Mouse (Mus musculus) adrenal gland, postnatal 25 days (tissue): ENCODE data around the gene Fxyd5. TPM values are rescaled to one million over a fixed set of nuclear protein-coding genes. Genes with fewer than 3 reads are reported as not detected.

Experiments
- DNase-seq: peaks from one replicate; pipeline ENCODE4 v3.0.0; 2021; ENCODE audit warnings: mixed read lengths
- total RNA-seq: library from RNA; stranded (reverse); gene quantifications from 2 replicates; pipeline ENCODE4 v1.2.3, GENCODE M21; 2021

The Fxyd5 gene
- total RNA-seq, 1 experiment from 2014 or later: 36.5 TPM

DNA sequence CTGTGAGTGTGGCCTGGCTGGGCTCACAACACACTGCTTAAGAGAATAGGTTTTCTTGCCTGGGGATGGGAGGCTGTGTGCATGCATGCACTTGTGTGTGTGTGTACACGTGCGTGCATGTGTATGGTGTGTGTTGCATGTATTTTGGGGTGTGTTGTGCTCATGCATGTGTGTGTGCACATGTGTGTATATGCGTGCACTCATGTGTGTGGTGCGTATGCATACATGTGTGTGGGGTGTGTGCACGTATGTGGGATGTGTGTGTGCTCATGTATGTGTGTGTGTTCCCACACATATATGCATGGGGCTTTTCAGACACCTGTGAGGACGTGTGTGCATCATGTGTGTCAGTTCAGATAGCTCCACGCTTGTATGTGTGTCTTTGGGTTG lies 18.3 kb upstream of the Fxyd5 start:
- no peak for DNase-seq

DNA sequence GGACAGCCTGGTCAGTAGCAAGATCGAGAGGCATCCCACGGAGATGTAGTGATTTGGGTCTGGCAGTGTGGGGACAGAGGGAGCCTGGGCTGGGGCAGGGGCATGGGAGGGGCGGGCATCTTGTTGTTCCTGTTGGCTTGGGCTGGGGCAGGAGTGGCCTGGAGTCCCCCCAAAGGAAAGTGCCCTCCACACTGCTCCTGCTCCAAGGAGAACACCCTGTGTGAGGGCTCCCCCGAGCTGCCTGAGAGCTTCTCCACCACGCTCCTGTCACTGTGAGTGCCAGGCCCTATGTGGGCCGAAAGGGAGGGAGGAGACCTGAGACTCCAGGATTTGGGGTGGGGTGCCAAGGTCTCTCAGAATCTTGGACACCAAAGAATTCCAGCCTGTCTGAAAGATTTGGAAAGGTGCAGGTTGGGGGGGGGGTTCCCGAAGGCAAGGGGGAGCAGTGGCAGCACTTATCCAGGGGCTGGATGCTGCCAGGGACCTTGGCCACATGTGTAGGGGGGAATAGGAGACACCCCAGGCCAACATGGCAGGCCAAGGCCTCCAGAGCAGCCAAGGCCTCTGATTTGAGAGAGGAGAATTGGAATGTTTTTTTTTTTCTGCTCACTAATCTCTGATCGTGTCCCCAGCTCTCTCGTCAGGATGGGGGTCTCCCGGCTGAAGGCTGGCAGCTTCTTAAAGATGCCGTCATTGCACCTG lies 17.8 kb upstream of the Fxyd5 start:
- DNase-seq: no peak

DNA sequence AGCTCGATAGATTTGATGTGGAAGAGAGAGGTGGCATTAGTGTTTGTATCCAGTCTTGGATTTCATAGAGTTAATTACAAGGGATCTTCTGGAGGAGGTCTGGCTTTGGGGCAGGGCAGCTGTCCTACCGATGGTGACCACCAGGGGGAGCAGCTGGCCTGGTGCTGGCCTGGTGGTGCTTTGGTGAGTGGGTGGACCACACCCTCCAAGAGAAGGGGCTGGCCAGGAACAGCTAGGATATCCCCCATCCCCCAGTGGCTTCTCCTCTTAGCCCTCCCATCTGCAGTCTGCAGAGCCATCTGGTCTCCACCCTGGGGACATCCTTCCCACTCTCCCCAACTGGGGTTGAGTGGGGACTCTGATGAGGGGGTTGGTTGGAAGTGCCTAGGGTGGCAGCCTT lies 16.8 kb upstream of the Fxyd5 start, which contains the start of gene Lgi4:
Gene Lgi4, plus strand, starts transcription at position 235 of the 400 bp plus-strand sequence.
- DNase-seq: peak; percentile 83

DNA sequence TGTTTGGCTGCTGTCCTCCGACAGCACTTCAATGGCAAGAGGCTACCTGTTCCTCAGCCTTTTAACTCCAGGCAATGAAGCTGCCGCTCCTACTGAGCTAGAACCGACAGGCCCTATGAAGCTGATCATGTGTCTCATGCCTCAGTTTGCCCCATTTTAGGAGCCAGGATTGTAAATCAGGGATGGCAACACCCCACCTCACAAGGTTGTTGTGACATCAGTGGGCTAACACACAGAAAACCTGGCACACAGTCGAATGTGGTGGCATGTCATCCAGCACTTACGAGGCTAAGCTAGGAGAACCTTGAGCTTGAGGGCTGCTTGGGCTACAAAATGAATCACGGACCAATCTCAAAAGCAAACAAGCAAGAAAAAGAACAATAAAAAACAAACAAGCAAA lies 15.9 kb upstream of the Fxyd5 start:
- DNase-seq: no peak

DNA sequence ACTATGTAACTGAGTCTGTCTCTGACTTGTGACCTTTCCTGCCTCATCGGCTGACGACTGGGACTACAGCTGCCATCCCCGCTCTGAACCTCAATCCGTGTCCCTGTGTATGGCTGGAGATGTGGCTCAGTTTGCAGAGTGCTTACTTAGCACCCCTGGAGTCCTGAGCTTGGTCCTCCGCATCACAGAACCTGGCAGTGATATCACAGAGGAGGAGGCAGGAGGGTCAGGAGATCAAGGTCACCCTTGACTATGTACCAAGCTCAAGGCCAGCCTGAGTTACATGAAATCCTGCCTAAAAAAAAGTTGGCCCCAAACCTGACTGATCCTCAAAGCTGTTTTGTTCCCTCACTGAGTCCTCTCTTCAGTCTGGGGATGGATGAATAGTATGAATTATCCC lies 15.4 kb upstream of the Fxyd5 start:
- DNase-seq: no peak

DNA sequence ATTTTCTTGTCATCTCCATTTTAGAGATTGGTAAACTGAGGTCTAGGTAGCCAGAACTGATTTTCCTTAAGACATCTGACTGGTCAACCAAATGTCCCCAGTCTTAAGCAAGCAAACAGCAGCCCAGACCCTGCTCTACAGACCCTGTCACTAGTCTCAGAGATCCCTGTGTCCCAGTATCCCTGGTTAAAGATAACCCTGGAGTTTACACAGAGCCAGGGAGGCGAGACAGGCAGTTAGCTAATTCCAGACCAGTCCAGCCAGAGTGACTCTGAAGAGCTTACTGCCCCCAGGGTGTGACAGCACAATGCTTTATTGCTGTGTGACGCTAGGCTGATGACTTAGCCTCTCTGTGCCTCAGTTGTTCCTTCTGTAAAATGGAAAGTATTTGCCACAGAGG lies 14.8 kb upstream of the Fxyd5 start, which contains the start of gene Fxyd1:
Gene Fxyd1, minus strand, starts transcription at position 129 of the 400 bp plus-strand sequence.
- no peak for DNase-seq

DNA sequence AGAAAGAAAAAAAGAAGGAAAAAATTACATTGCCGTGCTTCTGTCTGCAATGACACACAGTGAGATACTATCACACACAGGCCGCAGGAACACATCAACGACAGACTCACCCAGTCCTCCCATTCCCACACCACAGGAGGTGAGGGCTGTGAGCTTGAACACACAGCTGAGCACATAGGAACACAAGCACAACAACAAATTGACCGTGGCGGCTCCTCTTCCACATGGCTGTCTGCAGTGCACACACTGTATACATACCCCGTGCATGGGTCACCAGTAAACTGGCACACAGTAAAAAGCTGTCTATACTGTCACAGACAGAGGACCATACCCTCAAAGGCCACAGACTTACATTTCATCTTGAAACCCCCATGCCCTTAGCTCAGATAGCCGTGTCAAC lies 14.2 kb upstream of the Fxyd5 start:
- no peak for DNase-seq

DNA sequence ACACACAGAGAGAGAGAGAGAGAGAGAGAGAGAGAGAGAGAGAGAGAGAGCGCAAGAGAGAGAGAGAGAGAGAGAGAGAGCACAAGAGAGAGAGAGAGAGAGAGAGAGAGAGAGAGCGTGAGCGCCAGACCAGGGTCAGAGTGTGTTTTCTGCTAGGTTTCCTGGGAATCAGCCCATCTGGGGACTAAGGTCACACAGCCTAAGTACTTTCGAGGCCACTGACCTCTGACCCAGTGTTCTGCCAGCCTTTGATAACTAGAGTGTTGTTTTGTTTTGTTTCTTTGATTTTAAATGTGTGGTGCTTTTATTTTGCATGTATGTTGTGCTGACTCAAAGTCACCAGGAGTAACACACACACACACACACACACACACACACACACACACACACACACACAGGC lies 13.6 kb upstream of the Fxyd5 start:
- no peak for DNase-seq

DNA sequence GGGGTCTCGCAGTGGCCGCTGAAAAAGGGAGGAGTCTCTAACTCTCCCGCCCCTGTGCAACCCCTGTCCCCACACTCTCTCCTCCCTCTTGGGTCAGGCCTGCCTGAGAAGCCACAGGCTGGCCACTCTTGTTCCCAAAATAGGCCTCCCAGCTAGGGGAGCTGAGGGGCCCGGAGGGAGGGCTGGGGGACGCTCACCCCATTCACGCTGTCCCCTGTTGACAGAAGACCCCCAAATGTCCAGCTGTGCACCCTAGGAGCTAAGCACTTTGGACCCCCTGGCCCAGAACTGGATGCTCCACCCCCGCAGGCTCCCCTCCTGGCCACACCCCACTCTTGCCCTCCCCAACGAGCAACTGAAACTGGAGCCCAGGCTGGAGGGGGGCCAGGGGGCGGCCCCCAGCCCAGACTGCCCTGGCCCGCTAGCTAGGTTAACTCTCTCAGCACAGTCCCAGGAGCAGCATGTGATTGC lies 13.1 kb upstream of the Fxyd5 start:
- DNase-seq: peak; percentile 75

DNA sequence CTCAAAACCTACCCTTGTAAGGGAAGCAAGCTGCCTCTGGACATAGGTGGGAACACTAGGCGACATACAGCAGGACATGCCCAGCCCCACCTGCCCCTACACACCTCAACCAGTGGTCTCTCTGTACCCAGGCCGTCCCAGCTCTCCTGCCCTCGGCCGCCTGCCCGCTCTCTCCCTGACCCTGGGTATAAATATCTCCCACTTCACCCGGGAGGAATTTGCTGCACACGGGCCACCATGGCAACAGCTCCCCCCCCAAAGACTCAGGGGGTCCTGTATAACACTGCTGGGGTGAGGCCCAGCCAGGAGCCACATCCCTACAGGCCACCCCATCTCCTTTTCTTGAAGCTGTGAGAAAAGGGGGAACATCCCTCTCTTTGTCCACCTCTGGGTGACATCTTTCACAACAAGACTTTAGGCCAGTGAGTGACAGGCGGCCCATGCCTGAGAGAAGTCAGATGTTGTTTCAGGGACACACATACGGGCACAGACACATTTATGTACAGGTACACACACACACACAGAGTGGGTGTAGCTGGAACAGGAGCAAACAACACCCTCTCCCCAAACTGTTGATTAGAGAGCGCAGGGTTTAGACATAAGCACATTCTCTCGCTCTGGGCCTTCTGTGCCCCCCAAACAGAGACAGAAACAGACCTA lies 12.5 kb upstream of the Fxyd5 start:
- DNase-seq: peak; percentile 39

DNA sequence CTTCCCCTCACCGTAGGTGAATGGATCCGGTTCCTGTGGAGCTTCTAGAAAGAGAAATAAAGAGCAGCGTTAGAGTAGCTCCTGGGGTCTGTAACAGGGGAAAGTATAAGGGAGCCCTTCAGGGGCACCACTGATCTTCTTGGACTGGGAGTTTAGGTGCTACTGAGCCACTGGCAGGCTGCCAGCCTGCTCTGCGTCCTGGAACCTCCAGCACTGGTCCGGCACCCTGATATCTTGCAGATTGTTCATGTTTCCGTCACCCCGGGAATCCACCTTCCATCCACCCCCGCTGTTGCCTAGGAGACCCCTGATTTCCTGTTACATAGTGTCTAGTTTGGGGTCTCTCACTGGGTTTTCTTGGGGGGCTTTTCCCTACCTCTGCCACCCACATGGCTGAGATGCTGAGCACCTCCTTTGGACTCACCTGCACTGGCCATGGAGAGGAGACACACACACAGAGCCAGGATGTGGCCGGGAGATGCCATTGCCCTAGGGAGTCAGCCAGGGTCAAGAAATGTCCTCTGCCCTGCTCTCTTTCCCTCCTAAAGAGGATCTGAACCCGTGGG lies 11.7 kb upstream of the Fxyd5 start:
- no peak for DNase-seq

DNA sequence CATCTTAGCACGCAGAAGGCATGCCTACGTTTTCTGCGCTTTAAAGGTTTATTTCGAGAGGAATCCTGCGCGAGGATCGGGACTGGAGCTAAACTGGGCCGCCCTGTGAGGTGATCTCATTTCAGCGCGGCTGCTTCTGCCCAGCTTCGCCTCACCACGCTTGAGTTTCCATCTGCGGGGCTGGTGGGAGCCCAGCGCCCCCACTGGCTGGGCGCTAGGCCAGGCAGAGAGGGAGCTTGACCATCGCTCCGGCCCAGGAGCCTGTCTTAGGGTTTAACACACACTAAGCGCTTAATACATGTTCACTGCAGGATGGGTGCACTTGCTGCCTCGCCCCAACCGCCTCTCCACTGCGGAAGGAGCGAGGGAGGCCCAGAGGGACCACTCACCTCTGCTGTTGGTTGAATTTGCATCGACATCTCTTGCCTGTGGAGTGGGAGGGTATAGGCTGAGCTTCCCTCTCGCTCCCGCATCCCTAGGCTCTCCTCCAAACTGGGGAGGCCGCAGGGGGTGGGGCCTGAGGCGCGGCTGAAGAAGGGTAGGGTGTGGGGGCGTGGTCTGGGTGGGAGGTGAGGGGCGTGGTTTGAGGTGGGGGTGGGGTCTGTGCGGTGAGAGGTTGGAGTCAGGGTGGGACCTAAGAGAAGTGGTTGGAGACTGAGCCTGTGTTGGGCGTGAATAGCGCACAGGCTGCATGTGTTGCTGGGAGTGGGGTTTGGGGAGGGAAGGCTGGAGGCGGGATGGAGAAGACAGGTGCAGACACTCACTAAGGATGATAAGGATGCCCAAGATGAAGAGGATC lies 10.6 kb upstream of the Fxyd5 start:
- DNase-seq: no peak

DNA sequence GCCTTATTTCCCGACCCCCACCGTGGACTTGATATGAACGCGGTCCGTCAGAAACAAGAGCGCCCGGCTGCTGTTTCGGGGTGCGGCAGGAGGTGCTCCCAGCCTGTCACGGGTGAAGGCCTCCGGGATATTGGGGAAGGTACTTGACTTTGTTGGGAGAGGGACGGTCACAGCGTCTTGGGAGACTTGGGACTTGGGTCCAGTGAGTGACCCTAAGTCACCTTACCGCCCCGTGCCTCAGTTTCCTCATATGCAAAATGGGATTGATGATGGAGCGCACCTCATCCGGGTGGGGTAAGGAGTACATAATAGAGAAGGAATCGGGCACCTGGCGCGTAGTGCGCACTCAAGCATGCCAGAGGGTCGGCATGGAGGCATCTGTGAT lies 10.0 kb upstream of the Fxyd5 start:
- no peak for DNase-seq

DNA sequence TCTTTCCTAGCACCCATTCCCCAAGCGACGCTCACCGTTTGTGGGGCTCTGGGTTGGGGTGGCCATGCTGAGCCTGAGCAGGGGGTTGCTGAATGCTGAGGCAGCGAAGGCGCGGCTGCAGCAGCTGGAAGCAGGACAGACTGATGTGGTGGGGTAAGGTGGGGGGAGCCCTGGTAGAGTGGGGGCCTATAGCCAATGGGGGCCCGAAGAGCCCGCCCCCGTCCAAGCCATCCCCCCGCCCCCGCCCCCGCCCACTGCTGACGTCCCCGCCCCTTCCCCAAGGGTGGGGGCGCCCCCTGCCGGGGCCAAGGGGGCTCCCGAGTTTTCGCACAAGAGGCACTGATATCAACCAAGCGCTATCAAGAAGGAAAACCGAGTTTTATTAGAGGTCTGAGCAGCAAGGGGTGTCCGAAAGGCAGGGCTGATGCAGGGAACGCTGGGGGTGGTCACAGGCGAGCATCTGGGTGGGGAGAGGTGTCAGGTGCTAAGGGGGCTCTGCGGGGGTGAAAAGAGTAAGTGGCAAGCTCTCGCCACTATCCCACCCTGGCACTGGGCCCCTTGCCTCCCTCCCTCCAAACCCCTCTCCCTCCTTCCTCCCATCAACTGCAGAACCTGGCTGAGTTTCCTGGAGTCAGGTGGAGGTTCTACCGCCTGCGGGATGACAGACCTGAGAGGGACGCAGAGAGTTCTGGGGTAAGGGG lies 9.2 kb upstream of the Fxyd5 start, which contains the start of gene Fxyd7:
Gene Fxyd7, minus strand, starts transcription at position 147 of the 701 bp plus-strand sequence.
- no peak for DNase-seq

DNA sequence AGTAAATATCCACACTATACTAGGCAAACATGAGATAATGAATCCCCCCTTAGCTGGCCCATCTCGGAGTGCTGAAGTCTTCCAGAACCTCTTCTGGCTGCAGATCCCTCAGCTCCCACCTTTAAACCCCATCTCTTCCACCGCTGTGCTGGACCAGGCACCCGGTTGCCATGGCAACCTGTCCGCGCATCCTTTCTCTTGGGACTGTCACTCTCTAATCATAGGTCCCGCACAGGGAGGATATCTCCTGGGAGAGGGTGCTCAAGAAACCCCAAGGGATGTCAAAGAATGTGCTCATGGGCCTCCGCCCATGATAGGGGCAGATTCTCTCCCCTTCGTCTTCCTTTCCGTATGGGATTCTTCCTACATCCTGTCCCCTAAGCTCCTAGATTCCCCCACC lies 8.6 kb upstream of the Fxyd5 start:
- DNase-seq: no peak

DNA sequence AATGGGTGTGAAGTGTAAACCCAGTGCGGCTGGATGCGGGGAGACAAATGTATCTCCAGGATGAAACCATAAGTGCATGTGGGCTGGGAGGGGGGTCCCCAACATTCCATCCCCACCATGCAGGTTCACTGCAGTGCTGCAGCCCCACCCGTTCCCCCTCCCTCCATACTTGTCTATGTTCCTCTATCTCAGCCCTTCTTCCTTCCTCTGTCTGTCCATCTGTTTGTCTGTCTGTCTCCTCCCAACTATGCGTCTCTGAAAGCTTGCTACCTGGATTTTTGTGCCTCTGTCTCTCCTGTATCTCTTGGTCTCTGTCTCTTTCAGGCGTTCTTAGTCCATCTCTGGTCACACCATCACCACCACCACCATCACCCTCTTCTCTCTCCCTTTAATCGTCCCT lies 8.2 kb upstream of the Fxyd5 start:
- DNase-seq: no peak

DNA sequence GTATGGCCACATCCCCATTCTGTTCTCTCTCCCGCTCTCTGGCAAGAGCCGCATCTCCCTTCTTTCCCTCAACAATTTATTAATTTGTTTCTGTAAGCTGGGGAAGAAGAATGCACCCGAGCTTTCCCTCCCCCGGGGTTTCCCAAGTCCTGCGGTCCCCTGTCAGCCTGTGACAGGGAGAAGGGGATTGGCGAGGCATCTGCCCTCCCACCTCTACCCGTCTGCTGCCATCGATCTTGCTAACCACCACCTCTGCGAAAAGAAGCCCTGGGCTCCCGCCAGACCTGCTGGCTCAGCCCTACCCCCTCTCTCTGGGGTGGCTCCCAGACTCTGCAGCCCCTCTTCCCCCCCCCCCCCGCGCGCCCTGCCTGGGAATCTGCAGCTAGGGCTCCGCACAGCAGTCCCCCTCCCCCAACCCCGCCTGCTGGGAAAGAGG lies 7.6 kb upstream of the Fxyd5 start:
- no peak for DNase-seq

DNA sequence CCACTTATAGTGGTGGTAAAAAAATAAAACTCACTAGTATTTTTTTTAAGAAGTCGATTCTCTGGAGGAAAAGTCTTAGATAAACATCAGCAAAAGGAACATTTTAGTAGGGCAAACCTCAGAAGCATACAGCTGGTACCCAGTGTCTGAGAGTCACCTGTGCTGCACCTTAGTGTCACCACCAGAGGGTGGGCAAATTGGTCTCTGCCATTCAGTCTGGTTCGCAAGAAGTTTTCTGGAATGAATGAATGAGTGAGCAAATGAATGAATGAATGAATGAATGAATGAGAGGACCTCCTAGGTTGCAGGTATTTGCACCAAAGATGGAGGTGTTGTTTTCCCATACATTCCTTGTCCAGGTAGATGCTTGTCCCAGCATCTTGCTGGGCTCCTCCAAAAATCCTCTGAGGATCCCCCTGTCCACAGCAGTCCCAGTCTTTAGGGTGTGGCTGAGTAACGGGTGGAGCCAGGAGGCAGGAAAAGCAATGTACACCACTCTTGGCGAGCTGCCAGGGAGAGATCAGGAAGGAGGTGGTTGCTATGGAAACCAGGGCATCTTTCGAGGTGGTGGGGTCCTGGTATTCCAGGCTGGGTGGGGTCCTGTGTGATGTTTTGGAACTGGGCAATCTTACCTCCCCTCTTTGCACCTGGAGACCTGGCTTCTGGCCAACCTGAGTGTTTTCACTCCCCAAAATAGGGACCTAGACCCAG lies 7.0 kb upstream of the Fxyd5 start:
- no peak for DNase-seq

DNA sequence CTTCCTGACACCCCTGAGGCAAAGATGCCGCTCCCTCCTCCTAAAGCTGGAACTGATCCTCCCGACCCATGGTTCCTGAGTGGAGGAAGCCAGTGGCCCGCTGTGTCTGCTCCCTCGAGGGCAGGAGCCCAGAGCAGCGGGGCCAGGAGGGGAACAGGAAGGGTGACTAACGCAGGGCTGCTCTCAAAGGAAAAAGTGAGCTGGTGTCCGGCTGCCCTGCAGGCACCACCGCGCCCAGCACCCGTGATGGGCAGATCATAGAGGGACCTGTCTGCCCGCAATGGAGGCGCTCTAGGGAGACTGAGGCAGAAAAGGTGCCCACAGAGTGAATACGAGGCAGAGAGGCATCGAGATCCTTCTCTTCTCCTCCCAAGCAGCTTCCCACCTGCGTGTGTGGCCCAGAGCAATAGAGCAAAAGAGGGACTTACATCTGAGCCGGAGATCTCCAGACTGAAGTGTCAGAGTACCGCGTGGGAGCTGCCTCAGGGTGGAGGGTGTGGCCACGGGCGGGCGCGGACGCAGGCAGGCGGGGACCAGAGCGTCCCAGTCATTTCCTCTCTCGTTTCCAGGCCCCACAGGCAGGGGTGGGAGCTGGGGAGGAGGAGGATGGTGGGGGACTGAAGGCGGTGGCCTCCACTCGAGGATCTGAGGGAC lies 492 bp downstream of the Fxyd5 start:
- peak; percentile 65 for DNase-seq

DNA sequence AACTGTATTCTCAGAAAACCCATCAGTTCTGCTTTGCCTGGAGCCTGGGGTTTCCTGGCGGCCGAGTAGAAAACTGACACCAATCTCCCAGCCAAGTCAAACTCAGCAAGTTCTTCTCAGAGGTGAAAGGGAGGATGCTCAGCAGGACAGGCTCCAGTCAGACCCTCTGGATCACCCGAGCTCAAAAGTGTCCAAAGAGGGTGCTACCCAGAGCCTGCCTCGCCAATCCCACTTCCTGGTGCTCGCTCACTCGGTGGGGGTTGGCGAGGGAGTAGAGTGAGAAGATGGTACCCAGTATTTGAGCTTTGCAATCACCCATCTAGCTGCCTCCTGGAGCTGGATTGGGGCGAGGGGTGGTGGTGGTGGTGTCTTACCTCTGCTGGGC lies 1.3 kb downstream of the Fxyd5 start:
- no peak for DNase-seq
